Mouse (Mus musculus): ENCODE results near the gene Efna5. TPM values are rescaled to one million over a fixed set of nuclear protein-coding genes. Genes with fewer than 3 reads are reported as not detected.

Gene Efna5
- total RNA-seq, 2 experiments from 2014 or later = 1.5 to 1.6 TPM

- intact Hi-C loops (cut with DNase I; ENCODE audit: low total_unique reads) = no loop called here
- no peak for DNase-seq
These were observed 155.0 kb downstream of the Efna5 start for GRCm38 (mm10) chr17:62726102-62726501.

GRCm38 (mm10) chr17:62722962-62723361 is 158.2 kb downstream of the Efna5 start:
- intact Hi-C loops (cut with DNase I; ENCODE audit: low total_unique reads) = no loop called here
- DNase-seq = no peak

- intact Hi-C loops (cut with DNase I; ENCODE audit: low total_unique reads) = no loop called here
- DNase-seq = no peak
These were observed 159.5 kb downstream of the Efna5 start for GRCm38 (mm10) chr17:62721595-62721994.

GRCm38 (mm10) chr17:62720740-62721450 is 160.2 kb downstream of the Efna5 start:
- intact Hi-C loops (cut with DNase I; ENCODE audit: low total_unique reads) = no loop called here

GRCm38 (mm10) chr17:62717426-62718131 is 163.5 kb downstream of the Efna5 start:
- no peak for DNase-seq
- intact Hi-C loops (cut with DNase I; ENCODE audit: low total_unique reads) = no loop called here

More at GRCm38 (mm10) chr17:62720740-62721450, 160.2 kb downstream of the Efna5 start:
- DNase-seq = no peak

- intact Hi-C loops (cut with DNase I; ENCODE audit: low total_unique reads) = no loop called here
- no peak for DNase-seq
These were observed 167.7 kb downstream of the Efna5 start for GRCm38 (mm10) chr17:62713455-62713854.

GRCm38 (mm10) chr17:62706418-62706817 is 174.7 kb downstream of the Efna5 start:
- DNase-seq = no peak
- intact Hi-C loops (cut with DNase I; ENCODE audit: low total_unique reads) = no loop called here

GRCm38 (mm10) chr17:62702020-62702814 is 178.9 kb downstream of the Efna5 start:
- DNase-seq = no peak
- intact Hi-C loops (cut with DNase I; ENCODE audit: low total_unique reads) = no loop called here

GRCm38 (mm10) chr17:62700791-62701602 is 180.1 kb downstream of the Efna5 start:
- DNase-seq = no peak
- intact Hi-C loops (cut with DNase I; ENCODE audit: low total_unique reads) = no loop called here

- no peak for DNase-seq
- intact Hi-C loops (cut with DNase I; ENCODE audit: low total_unique reads) = no loop called here
These were observed 186.1 kb downstream of the Efna5 start for GRCm38 (mm10) chr17:62694958-62695437.

GRCm38 (mm10) chr17:62692242-62692641 is 188.9 kb downstream of the Efna5 start:
- no peak for DNase-seq
- intact Hi-C loops (cut with DNase I; ENCODE audit: low total_unique reads) = no loop called here

GRCm38 (mm10) chr17:62691201-62691715 is 189.9 kb downstream of the Efna5 start:
- intact Hi-C loops (cut with DNase I; ENCODE audit: low total_unique reads) = no loop called here
- DNase-seq = no peak

GRCm38 (mm10) chr17:62690256-62690655 is 190.9 kb downstream of the Efna5 start:
- no peak for DNase-seq
- intact Hi-C loops (cut with DNase I; ENCODE audit: low total_unique reads) = no loop called here

- intact Hi-C loops (cut with DNase I; ENCODE audit: low total_unique reads) = no loop called here
- no peak for DNase-seq
These were observed 191.5 kb downstream of the Efna5 start for GRCm38 (mm10) chr17:62689646-62690045.

GRCm38 (mm10) chr17:62687369-62687768 is 193.7 kb downstream of the Efna5 start:
- DNase-seq = no peak

GRCm38 (mm10) chr17:62685181-62685580 is 195.9 kb downstream of the Efna5 start:
- intact Hi-C loops (cut with DNase I; ENCODE audit: low total_unique reads) = no loop called here
- no peak for DNase-seq

More at GRCm38 (mm10) chr17:62687369-62687768, 193.7 kb downstream of the Efna5 start:
- intact Hi-C loops (cut with DNase I; ENCODE audit: low total_unique reads) = no loop called here

- intact Hi-C loops (cut with DNase I; ENCODE audit: low total_unique reads) = no loop called here
- DNase-seq = no peak
These were observed 198.0 kb downstream of the Efna5 start for GRCm38 (mm10) chr17:62683142-62683541.

GRCm38 (mm10) chr17:62681726-62682125 is 199.4 kb downstream of the Efna5 start:
- intact Hi-C loops (cut with DNase I; ENCODE audit: low total_unique reads) = no loop called here
- DNase-seq = no peak

GRCm38 (mm10) chr17:62680737-62681136 is 200.4 kb downstream of the Efna5 start:
- intact Hi-C loops (cut with DNase I; ENCODE audit: low total_unique reads) = no loop called here
- no peak for DNase-seq

All from gastrocnemius, postnatal 14 days (tissue).